Mouse (Mus musculus) naive thymus-derived CD4-positive, alpha-beta T cell, adult 2 months (primary cell): ENCODE data around the gene Capn13.
A peak's percentile ranks its signal among the peaks of the same experiment; 100 is the strongest.
"Not testable (repeated sequence)": the region's sequence is repeated elsewhere in the genome, so short reads cannot be mapped to it uniquely, and the experiment has no call there.

Source experiments
- DNase-seq: peaks from one replicate; pipeline ENCODE4 v3.0.0-alpha.2; 2011; ENCODE audit warnings: low read depth

The Capn13 gene

GRCm38 (mm10) chr17:73342673-73343072 lies 58.0 kb downstream of the Capn13 start:
- no peak for DNase-seq

GRCm38 (mm10) chr17:73329071-73329470 lies 71.6 kb downstream of the Capn13 start:
- DNase-seq = no peak

GRCm38 (mm10) chr17:73325314-73325713 lies 75.4 kb downstream of the Capn13 start:
- no peak for DNase-seq

- no peak for DNase-seq
Observed at GRCm38 (mm10) chr17:73324732-73325131, 75.9 kb downstream of the Capn13 start.

GRCm38 (mm10) chr17:73323981-73324380 lies 76.7 kb downstream of the Capn13 start:
- DNase-seq = no peak

GRCm38 (mm10) chr17:73314786-73315185 lies 85.9 kb downstream of the Capn13 start:
- DNase-seq = no peak

- DNase-seq = no peak
Observed at GRCm38 (mm10) chr17:73311491-73311890, 89.2 kb downstream of the Capn13 start.

- no peak for DNase-seq
Observed at GRCm38 (mm10) chr17:73308691-73309090, 92.0 kb downstream of the Capn13 start.

- DNase-seq = no peak
Observed at GRCm38 (mm10) chr17:73306626-73307025, 94.0 kb downstream of the Capn13 start.

- peak; percentile 84 for DNase-seq
Observed at GRCm38 (mm10) chr17:73305622-73306021, 95.0 kb downstream of the Capn13 start.

GRCm38 (mm10) chr17:73304086-73304812 lies 96.4 kb downstream of the Capn13 start:
- DNase-seq = peak; percentile 66

- DNase-seq = no peak
Observed at GRCm38 (mm10) chr17:73303676-73304075, 97.0 kb downstream of the Capn13 start.

- peak; percentile 82 for DNase-seq
Observed at GRCm38 (mm10) chr17:73303217-73303616, 97.4 kb downstream of the Capn13 start.

GRCm38 (mm10) chr17:73302104-73302503 lies 98.6 kb downstream of the Capn13 start:
- DNase-seq = peak; percentile 92

- DNase-seq = peak; percentile 93
Observed at GRCm38 (mm10) chr17:73301258-73302050, 99.2 kb downstream of the Capn13 start.

GRCm38 (mm10) chr17:73300147-73300880 lies 100.4 kb downstream of the Capn13 start:
- no peak for DNase-seq

GRCm38 (mm10) chr17:73298981-73299380 lies 101.7 kb downstream of the Capn13 start:
- DNase-seq = no peak

GRCm38 (mm10) chr17:73296855-73297254 lies 103.8 kb downstream of the Capn13 start:
- DNase-seq = peak; percentile 70

- DNase-seq = no peak
Observed at GRCm38 (mm10) chr17:73293237-73293636, 107.4 kb downstream of the Capn13 start.

- DNase-seq = no peak
Observed at GRCm38 (mm10) chr17:73284301-73284700, 116.4 kb downstream of the Capn13 start.

GRCm38 (mm10) chr17:73282702-73283101 lies 118.0 kb downstream of the Capn13 start:
- DNase-seq = not testable (repeated sequence)

GRCm38 (mm10) chr17:73277770-73278169 lies 122.9 kb downstream of the Capn13 start:
- peak; percentile 31 for DNase-seq

- no peak for DNase-seq
Observed at GRCm38 (mm10) chr17:73275066-73275465, 125.6 kb downstream of the Capn13 start.
